Mouse (Mus musculus): ENCODE results near the gene Cct8l1. TPM values are rescaled to one million over a fixed set of nuclear protein-coding genes. Genes with fewer than 3 reads are reported as not detected.

Cct8l1 gene
- polyA plus RNA-seq, 1 experiment from 2014 or later: 0.06 TPM

DNA sequence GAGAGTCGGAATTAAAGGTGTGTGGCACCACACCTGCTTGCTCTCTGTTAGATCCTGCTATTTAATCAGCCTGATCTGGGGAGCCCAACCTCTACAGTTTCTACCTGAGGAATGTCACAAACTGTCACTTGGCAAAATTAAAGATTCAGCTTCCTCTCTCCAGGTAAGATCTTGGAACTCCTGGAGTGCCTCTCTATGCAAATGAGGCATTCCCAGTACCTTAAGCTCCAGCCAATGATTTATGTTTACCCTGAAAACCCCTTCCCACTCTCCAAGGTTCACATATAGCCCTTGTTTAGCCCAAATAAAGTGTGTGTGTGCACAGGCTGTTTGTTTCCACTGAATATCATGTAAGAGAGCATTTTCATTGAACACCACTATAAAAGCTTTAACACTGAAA is 38.3 kb downstream of the Cct8l1 start:
- no peaks in the 10 kb centered on the region for H3K27me3 ChIP-seq (replicated peaks)
- H3K4me2 ChIP-seq: no peak overlapping the region
- 72% methylated on average over 1 of the region's 1 CpGs for WGBS (ENCODE audit: insufficient replicate concordance)
- no peak overlapping the region for H3K9ac ChIP-seq
- H3K27ac ChIP-seq: no peak overlapping the region
- no peaks in the 10 kb centered on the region for H3K9me3 ChIP-seq (replicated peaks)
- no peak for ATAC-seq
- H3K4me3 ChIP-seq: no peak overlapping the region
- H3K4me1 ChIP-seq: no peaks in the 10 kb centered on the region
- no peaks in the 10 kb centered on the region for H3K36me3 ChIP-seq

- Histone ChIP-seq H3K27ac (no peak overlapping the region), H3K4me2 (no peak overlapping the region), H3K36me3 (no peaks in the 10 kb centered on the region), H3K9ac (no peak overlapping the region), H3K4me3 (no peak overlapping the region), H3K27me3 (replicated peaks) (no peaks in the 10 kb centered on the region), H3K4me1 (no peaks in the 10 kb centered on the region), H3K9me3 (replicated peaks) (no peaks in the 10 kb centered on the region)
- WGBS (ENCODE audit: insufficient replicate concordance): 15% methylated on average over 1 of the region's 1 CpGs
- ATAC-seq: no peak
Measured at GRCm38 (mm10) chr5:25554689-25555088, 38.8 kb downstream of the Cct8l1 start.

- H3K36me3 ChIP-seq: no peaks in the 10 kb centered on the region
- H3K27ac ChIP-seq: no peak overlapping the region
- no peaks in the 10 kb centered on the region for H3K9me3 ChIP-seq (replicated peaks)
- H3K4me3 ChIP-seq: no peak overlapping the region
- 71% methylated on average over 5 of the region's 5 CpGs for WGBS (ENCODE audit: insufficient replicate concordance)
- H3K4me2 ChIP-seq: no peak overlapping the region
- no peaks in the 10 kb centered on the region for H3K27me3 ChIP-seq (replicated peaks)
- no peak overlapping the region for H3K9ac ChIP-seq
- no peaks in the 10 kb centered on the region for H3K4me1 ChIP-seq
- no peak for ATAC-seq
Measured at GRCm38 (mm10) chr5:25555684-25556083, 39.8 kb downstream of the Cct8l1 start.

DNA sequence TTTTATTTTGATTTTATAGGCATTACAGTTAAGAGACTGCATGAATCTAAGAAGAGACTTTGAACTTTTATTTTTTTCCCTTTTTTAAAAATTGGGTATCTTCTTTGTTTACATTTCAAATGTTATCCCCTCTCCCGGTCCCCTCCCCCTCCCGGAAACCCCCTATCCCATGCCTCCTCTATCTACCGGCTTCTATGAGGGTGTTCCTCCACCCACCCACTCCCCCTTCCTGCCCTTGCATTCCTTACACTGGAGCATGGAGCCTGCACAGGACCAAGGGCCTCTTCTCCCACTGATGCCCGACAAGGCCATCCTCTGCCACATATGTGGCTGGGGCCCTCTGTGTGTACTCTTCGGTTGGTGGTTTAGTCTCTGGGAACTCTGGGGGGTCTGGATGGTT is 40.5 kb downstream of the Cct8l1 start:
- Histone ChIP-seq H3K27ac (no peak overlapping the region), H3K4me3 (no peak overlapping the region), H3K36me3 (no peaks in the 10 kb centered on the region), H3K9me3 (replicated peaks) (no peaks in the 10 kb centered on the region), H3K4me2 (no peak overlapping the region), H3K4me1 (no peaks in the 10 kb centered on the region), H3K27me3 (replicated peaks) (no peaks in the 10 kb centered on the region), H3K9ac (no peak overlapping the region)
- no peak for ATAC-seq
- WGBS (ENCODE audit: insufficient replicate concordance): 55% methylated on average over 5 of the region's 5 CpGs

Other genes starting within 250 kb of the Cct8l1 start
- gene Kmt2c, start 17.3 kb upstream of the Cct8l1 start, polyA plus RNA-seq (2016; fragmentation: Nextera tagmentation; extraction: Ambion mirVana): 11.6 and 11.9 TPM in 2 replicates
- gene Xrcc2, start 189.8 kb downstream of the Cct8l1 start, polyA plus RNA-seq (2016; fragmentation: Nextera tagmentation; extraction: Ambion mirVana): 8.0 and 8.9 TPM in 2 replicates
- 0.91 and 1.0 TPM in 2 replicates for gene Actr3b, start 243.9 kb downstream of the Cct8l1 start, polyA plus RNA-seq (2016; fragmentation: Nextera tagmentation; extraction: Ambion mirVana)

All from liver, embryonic 12.5 days (tissue).